Mouse (Mus musculus) spleen, adult 2 months (tissue): ENCODE measurements at regions not wholly inside any gene's neighbourhood (a gene's known extent, or its start where the extent isn't known, plus 50 kb on each side); places are given as distances from the start of the nearest gene placed in this dataset.
"Not testable (repeated sequence)": the region's sequence is repeated elsewhere in the genome, so short reads cannot be mapped to it uniquely, and the experiment has no call there.

Experiments used
- DNase-seq, 2 experiments: peaks; one replicate each; pipeline versions ENCODE4 v3.0.0 to v3.0.0-alpha.2; 2012 to 2021; ENCODE audit warnings: low spot score in 2 of 2, low read depth in 1 of 2
- H3K27ac ChIP-seq: fragments of 200-500 bp; 2 replicates; pipeline ENCODE4 v1.5.1; 2012; ENCODE audit warnings: low read length, inconsistent platforms; ENCODE audit not compliant: insufficient read depth
- H3K27me3 ChIP-seq: fragments of 200-500 bp; 2 replicates; pipeline ENCODE4 v1.6.1; 2012; ENCODE audit warnings: mild to moderate bottlenecking, moderate library complexity, low read length, inconsistent platforms; ENCODE audit not compliant: control insufficient read depth, insufficient read depth
- H3K36me3 ChIP-seq: fragments of 200-500 bp; 2 replicates; pipeline ENCODE4 v1.6.1; 2012; ENCODE audit warnings: mild to moderate bottlenecking, low read length, inconsistent platforms; ENCODE audit not compliant: control insufficient read depth, insufficient read depth
- H3K4me1 ChIP-seq: fragments of 200-500 bp; 2 replicates; pipeline ENCODE4 v1.6.1; 2011; ENCODE audit warnings: inconsistent platforms; ENCODE audit not compliant: control insufficient read depth, insufficient read depth, insufficient read length
- H3K4me3 ChIP-seq: fragments of 200-500 bp; 2 replicates; pipeline ENCODE4 v1.5.1; 2011; ENCODE audit warnings: mild to moderate bottlenecking, inconsistent platforms; ENCODE audit not compliant: insufficient read depth, insufficient read length; ENCODE audit errors: extremely low read depth
- CTCF ChIP-seq: fragments of 200-500 bp; IDR thresholded peaks from 2 replicates; pipeline ENCODE4 v1.5.1; 2011; ENCODE audit warnings: mild to moderate bottlenecking, inconsistent platforms; ENCODE audit not compliant: insufficient read depth, insufficient read length, insufficient replicate concordance; ENCODE audit errors: extremely low read depth
- POLR2A ChIP-seq: fragments of 200-500 bp; IDR thresholded peaks from 2 replicates; pipeline ENCODE4 v1.6.1; 2011; ENCODE audit warnings: low read depth, low read length, inconsistent platforms
- WGBS: fragments of 180-500 bp; shearing (Covaris S2); methylation state at CpG from one replicate; pipeline ENCODE4 v1.1.7; 2018; 5-methylcytosine and 5-hydroxymethylcytosine counted together

DNA sequence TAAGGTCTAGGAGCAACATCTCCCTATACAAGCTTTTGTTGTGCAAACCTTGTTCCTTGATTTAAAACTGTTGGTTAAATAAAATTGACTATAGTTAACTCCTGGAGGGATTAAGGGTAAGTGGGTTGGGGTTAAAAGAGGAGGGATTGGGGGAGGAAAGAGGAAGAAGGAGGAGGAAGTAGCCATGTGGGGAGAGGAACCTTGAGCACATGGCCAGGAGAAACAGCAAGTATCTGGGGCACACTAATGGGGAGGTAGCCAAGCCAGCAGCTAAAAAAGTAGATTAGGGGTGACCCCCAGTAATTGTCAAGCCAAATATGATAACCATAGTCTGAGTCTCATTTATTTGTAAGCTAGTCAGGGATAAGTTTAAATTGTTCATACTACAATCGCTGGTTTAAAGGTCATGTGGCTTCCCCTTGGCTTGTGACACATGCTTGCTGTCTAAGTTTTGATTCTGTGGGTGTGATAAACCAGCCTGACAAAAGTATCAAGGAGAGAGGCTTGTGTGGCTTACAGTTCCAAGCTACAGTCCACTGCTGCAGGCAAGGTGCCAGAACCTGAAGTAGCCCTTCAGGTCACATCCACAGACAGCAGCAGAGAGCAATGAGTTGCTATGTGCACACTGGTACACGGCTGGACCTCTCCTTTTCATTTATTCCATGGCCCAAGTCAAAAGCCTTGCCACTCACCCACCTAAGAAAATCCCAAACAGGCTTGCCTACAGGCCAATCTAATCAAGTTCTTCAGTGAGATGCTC is 189.8 kb downstream of the Tcp10c start:
- Histone ChIP-seq H3K4me3 (no peak overlapping the region), H3K27ac (no peak overlapping the region), H3K36me3 (no peaks in the 10 kb centered on the region), H3K27me3 (no peaks in the 10 kb centered on the region), H3K4me1 (no peaks in the 10 kb centered on the region; the same call in 1 of the 2 replicates)
- WGBS: 64% methylated on average over 2 of the region's 2 CpGs
- no peak for DNase-seq
- TF ChIP-seq POLR2A: no peak
- no peak for TF ChIP-seq CTCF

GRCm38 (mm10) chr17:13546249-13546648 is 191.9 kb downstream of the Tcp10c start:
- H3K36me3 ChIP-seq: no peaks in the 10 kb centered on the region
- H3K4me3 ChIP-seq: no peak overlapping the region
- no peak overlapping the region for H3K27ac ChIP-seq
- no peaks in the 10 kb centered on the region; the same call in 1 of the 2 replicates for H3K4me1 ChIP-seq
- 63% methylated on average over 3 of the region's 3 CpGs for WGBS
- TF ChIP-seq POLR2A: no peak
- H3K27me3 ChIP-seq: no peaks in the 10 kb centered on the region
- DNase-seq: no peak

DNA sequence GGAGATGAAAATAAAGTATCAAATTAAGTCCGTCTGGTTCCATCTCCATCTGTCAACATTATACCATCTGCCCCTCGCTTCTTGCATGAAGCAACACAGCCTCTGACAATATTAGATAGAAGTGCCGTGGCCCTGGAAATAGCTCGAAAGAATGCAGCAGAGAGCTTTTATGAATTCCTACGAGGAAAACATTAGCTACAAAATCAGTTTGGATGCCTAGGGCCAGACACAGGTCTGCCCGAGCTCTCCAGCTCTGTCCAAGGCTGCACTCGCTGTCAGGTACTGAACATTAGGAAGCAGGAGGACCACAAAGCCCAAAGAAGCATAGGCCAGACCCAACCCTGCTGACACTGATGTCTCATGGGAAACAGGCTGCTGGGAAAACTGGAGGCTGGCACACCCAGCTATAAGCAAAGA is 192.3 kb downstream of the Tcp10c start:
- no peaks in the 10 kb centered on the region for H3K27me3 ChIP-seq
- no peak overlapping the region for H3K4me3 ChIP-seq
- no peaks in the 10 kb centered on the region for H3K36me3 ChIP-seq
- 82% methylated on average over 7 of the region's 7 CpGs for WGBS
- H3K27ac ChIP-seq: no peak overlapping the region
- DNase-seq: no peak
- no peaks in the 10 kb centered on the region; the same call in 1 of the 2 replicates for H3K4me1 ChIP-seq
- no peak for TF ChIP-seq POLR2A

- H3K4me3 ChIP-seq: no peak overlapping the region
- no peak for DNase-seq
These were observed 193.4 kb downstream of the Tcp10c start for GRCm38 (mm10) chr17:13547657-13548360.

GRCm38 (mm10) chr17:13549975-13550895 is 195.9 kb downstream of the Tcp10c start:
- no peak overlapping the region for H3K4me3 ChIP-seq
- 68% methylated on average over 9 of the region's 9 CpGs for WGBS
- H3K27ac ChIP-seq: no peak overlapping the region
- TF ChIP-seq POLR2A (no peak), CTCF (no peak)
- no peaks in the 10 kb centered on the region for H3K36me3 ChIP-seq
- DNase-seq: no peak
- H3K27me3 ChIP-seq: no peaks in the 10 kb centered on the region
- no peaks in the 10 kb centered on the region for H3K4me1 ChIP-seq

More at GRCm38 (mm10) chr17:13547657-13548360, 193.4 kb downstream of the Tcp10c start:
- WGBS: 66% methylated on average over 12 of the region's 12 CpGs
- Histone ChIP-seq H3K4me1 (no peaks in the 10 kb centered on the region), H3K27me3 (no peaks in the 10 kb centered on the region), H3K36me3 (no peaks in the 10 kb centered on the region), H3K27ac (no peak overlapping the region)
- no peak for TF ChIP-seq POLR2A
- no peak for TF ChIP-seq CTCF

DNA sequence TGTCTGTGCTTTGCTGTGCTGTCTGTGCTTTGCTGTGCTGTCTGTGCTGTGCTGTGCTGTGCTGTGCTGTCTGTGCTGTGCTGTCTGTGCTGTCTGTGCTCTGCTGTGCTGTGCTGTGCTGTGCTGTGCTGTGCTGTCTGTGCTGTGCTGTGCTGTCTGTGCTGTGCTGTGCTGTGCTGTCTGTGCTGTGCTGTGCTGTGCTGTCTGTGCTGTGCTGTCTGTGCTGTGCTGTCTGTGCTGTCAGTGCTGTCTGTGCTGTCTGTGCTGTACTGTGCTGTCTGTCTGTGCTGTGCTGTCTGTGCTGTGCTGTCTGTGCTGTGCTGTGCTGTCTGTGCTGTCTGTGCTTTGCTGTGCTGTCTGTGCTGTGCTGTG is 196.5 kb downstream of the Tcp10c start:
- DNase-seq, H3K4me1 ChIP-seq, H3K36me3 ChIP-seq, H3K27me3 ChIP-seq, H3K27ac ChIP-seq, H3K4me3 ChIP-seq: not testable (repeated sequence)

- not testable (repeated sequence) for H3K36me3 ChIP-seq, H3K4me3 ChIP-seq
- DNase-seq: peak in 1 of 2 experiments; percentile 60
These were observed 197.5 kb downstream of the Tcp10c start for GRCm38 (mm10) chr17:13551693-13552404.

GRCm38 (mm10) chr17:13552840-13553239 is 198.5 kb downstream of the Tcp10c start:
- not testable (repeated sequence) for H3K4me3 ChIP-seq, H3K36me3 ChIP-seq, H3K27ac ChIP-seq, H3K27me3 ChIP-seq, H3K4me1 ChIP-seq
- DNase-seq: peak in 1 of 2 experiments; percentile 53

More at GRCm38 (mm10) chr17:13551693-13552404, 197.5 kb downstream of the Tcp10c start:
- not testable (repeated sequence) for H3K27me3 ChIP-seq, H3K4me1 ChIP-seq, H3K27ac ChIP-seq

DNA sequence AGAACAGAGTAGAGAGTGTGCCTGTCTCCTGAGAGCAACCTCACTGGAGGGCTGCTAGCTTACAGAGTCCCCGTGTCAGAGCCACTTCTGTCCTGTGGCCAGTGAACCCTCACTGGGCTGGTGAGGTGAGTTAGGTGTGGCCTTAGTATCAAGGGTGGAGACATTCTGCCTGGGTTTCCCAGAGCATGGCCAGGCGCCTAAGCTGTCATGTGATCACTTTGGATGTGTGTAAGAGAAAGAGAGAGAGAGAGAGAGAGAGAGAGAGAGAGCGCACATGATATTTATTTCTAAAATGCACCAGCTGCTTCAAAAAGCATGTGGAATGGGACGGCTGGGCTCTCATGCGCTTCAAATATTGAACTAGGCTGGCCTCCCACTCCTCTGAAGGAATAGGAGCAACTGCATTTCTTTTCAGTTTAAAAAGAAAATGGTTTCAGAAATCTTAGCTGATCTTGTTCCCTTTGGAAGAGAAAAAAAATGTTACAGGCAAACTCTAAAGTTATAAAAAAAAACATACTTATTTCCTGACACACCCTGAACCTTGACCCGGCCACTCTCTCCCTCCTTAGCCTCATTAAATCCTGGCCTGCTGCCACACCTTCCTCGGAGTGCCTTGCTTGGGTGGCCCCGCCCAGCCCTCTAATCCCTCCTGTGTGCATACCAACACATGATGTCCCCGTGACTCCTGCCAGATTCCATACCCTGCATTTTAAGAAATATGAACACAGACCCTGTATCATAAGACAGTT is 201.1 kb downstream of the Tcp10c start:
- not testable (repeated sequence) for DNase-seq, H3K4me3 ChIP-seq, H3K36me3 ChIP-seq, H3K27me3 ChIP-seq, H3K4me1 ChIP-seq, H3K27ac ChIP-seq
- WGBS: 72% methylated on average over 9 of the region's 9 CpGs
